ENCODE assay signal across 7 mouse cellular contexts in genomic region chr6:128797936-128798771, GRCm38 (mm10). TPM values are rescaled to one million over a fixed set of nuclear protein-coding genes. Genes with fewer than 3 reads are reported as not detected.
DNase-seq lines count a peak whose midpoint lies in the region; ATAC-seq and TF ChIP-seq lines count a peak whose summit lies in the region.

No protein-coding gene starts in this region.

- peak; percentile 50 for DNase-seq in thymus, postnatal 0 days (ENCODE audit: low spot score)
- no peak for DNase-seq in thymus, postnatal 25 days
- DNase-seq in heart, postnatal 0 days (ENCODE audit: low spot score), result peak; percentile 12
- DNase-seq in liver, embryonic 14.5 days (ENCODE audit: low read depth in 3 of 3, low spot score in 3 of 3), result no peak
- DNase-seq in neural tube, embryonic 10.5 days (ENCODE audit: extremely low spot score, low spot score), result peak; percentile 48
- DNase-seq in adrenal gland, postnatal 36 days, result no peak

- WGBS in heart, postnatal 0 days, result 20% methylated on average over 15 of the region's 15 CpGs
- WGBS in liver, embryonic 14.5 days (ENCODE audit: insufficient replicate concordance), result 27% methylated on average over 15 of the region's 15 CpGs

- H3K4me1 ChIP-seq in cortical plate, adult 2 months (ENCODE audit: control insufficient read depth, insufficient read depth, low read length), result no peaks in the 10 kb centered on the region
- peaks cover 4% of the 10 kb centered on the region; the same call in 1 of the 2 replicates for H3K4me1 ChIP-seq in heart, postnatal 0 days (ENCODE audit: control insufficient read depth, insufficient read depth)
- peaks cover 2 to 15% of the 10 kb centered on the region in 2 experiments; a peak in 2 of 4 replicates for H3K4me1 ChIP-seq in liver, embryonic 14.5 days (replicated peaks; ENCODE audit: control insufficient read depth in 2 of 2, insufficient read depth in 2 of 2, low read length in 1 of 2)

- no peaks in the 10 kb centered on the region for H3K36me3 ChIP-seq in heart, postnatal 0 days (replicated peaks; ENCODE audit: control insufficient read depth, insufficient read depth, low read length)
- H3K36me3 ChIP-seq in liver, embryonic 14.5 days (replicated peaks; ENCODE audit: control insufficient read depth, insufficient read depth, low read depth), result no peaks in the 10 kb centered on the region

- no peaks in the 10 kb centered on the region for H3K9me3 ChIP-seq in heart, postnatal 0 days (replicated peaks; ENCODE audit: control insufficient read depth, low read length)
- H3K9me3 ChIP-seq in liver, embryonic 14.5 days (ENCODE audit: control insufficient read depth, low read length), result no peaks in the 10 kb centered on the region

- H3K4me3 ChIP-seq in cortical plate, adult 2 months (ENCODE audit: insufficient read depth, low read length), result peak overlapping the region; percentile 42
- H3K4me3 ChIP-seq in heart, postnatal 0 days (ENCODE audit: low read depth, low read length), result peak overlapping the region; percentile 76
- peak overlapping the region; percentile 48 to 61 for H3K4me3 ChIP-seq in liver, embryonic 14.5 days (ENCODE audit: insufficient read depth in 1 of 2, low read depth in 2 of 2, low read length in 2 of 2)

- TF ChIP-seq EP300 in heart, postnatal 0 days (IDR thresholded peaks at IDR 0.05; ENCODE audit: low read depth), result no peak
- no peak for TF ChIP-seq EP300 in liver, embryonic 14.5 days (IDR thresholded peaks at IDR 0.05; ENCODE audit: low read depth)

- H3K4me2 ChIP-seq in heart, postnatal 0 days (ENCODE audit: low read depth, low read length), result peak overlapping the region; percentile 60
- peak overlapping the region; percentile 62 for H3K4me2 ChIP-seq in liver, embryonic 14.5 days (ENCODE audit: low read depth)

- TF ChIP-seq CTCF in cortical plate, adult 2 months (IDR thresholded peaks at IDR 0.05; ENCODE audit: extremely low read depth, insufficient read depth, low read length), result no peak
- no peak for TF ChIP-seq CTCF in heart, postnatal 0 days (IDR thresholded peaks at IDR 0.05; ENCODE audit: low read depth)
- no peak for TF ChIP-seq CTCF in liver, embryonic 14.5 days (IDR thresholded peaks at IDR 0.05; ENCODE audit: low read depth)

- H3K9ac ChIP-seq in heart, postnatal 0 days (replicated peaks; ENCODE audit: low read depth, low read length), result no peak overlapping the region
- peak overlapping the region; percentile 43 for H3K9ac ChIP-seq in liver, embryonic 14.5 days (replicated peaks)

- TF ChIP-seq POLR2A in cortical plate, adult 2 months (IDR thresholded peaks at IDR 0.05; ENCODE audit: extremely low read depth, insufficient read depth, low read length), result no peak

- ATAC-seq in heart, postnatal 0 days (ENCODE audit: insufficient read depth, low read depth), result no peak
- no peak for ATAC-seq in liver, embryonic 14.5 days (ENCODE audit: insufficient read depth)

- no peaks in the 10 kb centered on the region for H3K27me3 ChIP-seq in heart, postnatal 0 days (ENCODE audit: control insufficient read depth, insufficient read depth, low read length)
- no peaks in the 10 kb centered on the region for H3K27me3 ChIP-seq in liver, embryonic 14.5 days (ENCODE audit: control insufficient read depth, insufficient read depth, low read length)

- no peak overlapping the region for H3K27ac ChIP-seq in cortical plate, adult 2 months (ENCODE audit: insufficient read depth, low read length)
- peak overlapping the region; percentile 4 for H3K27ac ChIP-seq in heart, postnatal 0 days (ENCODE audit: low read depth)
- H3K27ac ChIP-seq in liver, embryonic 14.5 days, result no peak overlapping the region

RNA-seq across cellular contexts. Expression of gene Klrb1c, which starts 9.1 kb away (rescaled TPM):
- 1.5 and 1.6 TPM in 2 replicates for polyA plus RNA-seq in thymus, postnatal 0 days (2015; fragmentation: Nextera tagmentation; extraction: Ambion mirVana)
- 0.04 and 0.19 TPM in 2 replicates for polyA plus RNA-seq in cortical plate, adult 2 months (2012; rRNA removed)
- total RNA-seq in heart, postnatal 0 days (2014; rRNA removed; ENCODE audit: low replicate concordance), result not detected in 2 replicates
- polyA plus RNA-seq in heart, postnatal 0 days (2015; fragmentation: Nextera tagmentation; extraction: Ambion mirVana), result not detected in 2 replicates
- 0.04 and 0.09 TPM in 2 replicates for polyA plus RNA-seq in liver, embryonic 14.5 days (2012; rRNA removed)
- 0.09 and 0.25 TPM in 2 replicates for polyA plus RNA-seq in liver, embryonic 14.5 days (2014; fragmentation: Nextera tagmentation; extraction: Ambion mirVana)
- under 1 TPM; 0.16 to 0.20 TPM for total RNA-seq in adrenal gland, postnatal 36 days (2021)

RNA-seq across cellular contexts. Expression of gene Gm44511, which starts 28.0 kb away (rescaled TPM):
- 0.58 and 0.96 TPM in 2 replicates for polyA plus RNA-seq in thymus, postnatal 0 days (2015; fragmentation: Nextera tagmentation; extraction: Ambion mirVana)
- not detected in 2 replicates for polyA plus RNA-seq in cortical plate, adult 2 months (2012; rRNA removed)
- total RNA-seq in heart, postnatal 0 days (2014; rRNA removed; ENCODE audit: low replicate concordance), result not detected in 2 replicates
- polyA plus RNA-seq in heart, postnatal 0 days (2015; fragmentation: Nextera tagmentation; extraction: Ambion mirVana), result not detected in 2 replicates
- not detected in 2 replicates for polyA plus RNA-seq in liver, embryonic 14.5 days (2012; rRNA removed)
- polyA plus RNA-seq in liver, embryonic 14.5 days (2014; fragmentation: Nextera tagmentation; extraction: Ambion mirVana), result not detected in 2 replicates
- total RNA-seq in adrenal gland, postnatal 36 days (2021), result not detected

RNA-seq across cellular contexts. Expression of gene Klrb1b, which starts 28.0 kb away (rescaled TPM):
- 0.92 and 1.1 TPM in 2 replicates for polyA plus RNA-seq in thymus, postnatal 0 days (2015; fragmentation: Nextera tagmentation; extraction: Ambion mirVana)
- not detected in 2 replicates for polyA plus RNA-seq in cortical plate, adult 2 months (2012; rRNA removed)
- total RNA-seq in heart, postnatal 0 days (2014; rRNA removed; ENCODE audit: low replicate concordance), result not detected in 2 replicates
- polyA plus RNA-seq in heart, postnatal 0 days (2015; fragmentation: Nextera tagmentation; extraction: Ambion mirVana), result not detected in 2 replicates
- polyA plus RNA-seq in liver, embryonic 14.5 days (2012; rRNA removed), result 0.08 and 0.18 TPM in 2 replicates
- 0.13 TPM in 1 of 2 replicates, not detected in the other for polyA plus RNA-seq in liver, embryonic 14.5 days (2014; fragmentation: Nextera tagmentation; extraction: Ambion mirVana)
- under 1 TPM in 1 of 2 experiments, not detected in 1; 0.23 TPM for total RNA-seq in adrenal gland, postnatal 36 days (2021)

Comparison
In these comparisons a context has a peak if more than half of its experiments do, and no peak if none do; other contexts are left out.
1. DNase-seq: peak in thymus, postnatal 0 days (single experiment), heart, postnatal 0 days (single experiment) and neural tube, embryonic 10.5 days (single experiment); none in thymus, postnatal 25 days (single experiment), liver, embryonic 14.5 days (0 of 3) and adrenal gland, postnatal 36 days (0 of 2).
2. Peak in every context shown above with its lines, with median percentiles within 50 percentile points of each other: H3K4me3 ChIP-seq.